Comparison of ENCODE assay signal across 9 mouse cellular contexts in the genomic region with DNA sequence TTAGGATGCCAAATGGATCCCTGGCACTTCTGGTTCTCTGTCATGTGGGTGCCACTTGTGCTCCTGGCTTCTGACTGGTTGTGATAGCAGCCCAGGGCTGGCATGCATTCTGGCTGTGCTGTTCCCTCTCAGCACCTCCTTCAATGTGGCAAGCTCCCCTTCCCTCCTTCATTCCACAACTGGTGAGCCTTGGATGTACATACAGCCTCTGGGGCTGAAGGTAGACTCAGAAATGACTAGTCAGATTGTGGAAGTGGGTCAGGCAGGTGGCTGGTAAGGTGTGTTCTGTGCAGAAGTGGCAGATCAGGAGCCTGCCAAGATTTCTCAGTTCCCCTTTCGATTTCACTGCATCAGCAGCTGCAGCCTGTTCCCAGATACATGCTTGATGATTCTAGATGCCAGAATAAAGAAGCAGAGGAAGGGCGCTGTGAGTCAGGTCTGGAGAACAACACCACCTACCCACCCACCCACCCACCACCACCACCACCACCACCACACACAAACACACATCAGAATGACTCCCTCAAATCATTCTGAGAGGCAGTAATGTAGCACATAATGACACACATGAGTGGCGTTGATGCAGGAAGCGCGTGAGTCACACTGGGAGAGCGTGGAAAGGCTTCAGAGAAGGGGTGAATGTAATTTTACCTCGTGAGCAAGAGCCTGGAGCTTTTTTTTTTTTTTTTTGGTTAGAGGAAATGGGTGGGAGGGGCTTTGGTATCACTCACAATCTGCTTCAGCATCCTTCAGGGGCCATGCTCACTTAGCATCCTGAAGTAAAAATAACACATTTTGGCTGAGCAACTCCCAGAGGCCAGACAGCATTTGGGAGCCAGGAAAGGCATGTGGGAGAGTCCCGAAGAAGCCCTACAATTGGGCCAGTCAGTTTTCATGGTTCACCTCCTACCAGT.
DNase-seq lines count a peak whose midpoint lies in the region; ATAC-seq and TF ChIP-seq lines count a peak whose summit lies in the region.
"Had no signal": no experiment of that assay in that cellular context is flagged by ENCODE, and none has a peak within 500 bp of the region (broad histone marks: within the 10 kb centered on the region; RNA-seq: fewer than 3 reads in every experiment).

No protein-coding gene starts in this region.

- H3K27ac ChIP-seq in midbrain, postnatal 0 days (ENCODE audit: low read depth, low read length): no peak overlapping the region
- no peak overlapping the region for H3K27ac ChIP-seq in midbrain, embryonic 13.5 days
- H3K27ac ChIP-seq in liver, postnatal 0 days (ENCODE audit: low read depth): no peak overlapping the region

- no peak for TF ChIP-seq EP300 in liver, postnatal 0 days (IDR thresholded peaks at IDR 0.05; ENCODE audit: low read depth)

- no peak for TF ChIP-seq CTCF in midbrain, postnatal 0 days (IDR thresholded peaks at IDR 0.05)
- no peak for TF ChIP-seq CTCF in liver, postnatal 0 days (IDR thresholded peaks at IDR 0.05; ENCODE audit: low read depth)

- H3K4me2 ChIP-seq in midbrain, postnatal 0 days (ENCODE audit: low read depth, low read length, poor library complexity, severe bottlenecking): no peak overlapping the region
- H3K4me2 ChIP-seq in midbrain, embryonic 13.5 days (replicated peaks): no peak overlapping the region
- no peak overlapping the region for H3K4me2 ChIP-seq in liver, postnatal 0 days (ENCODE audit: low read depth, low read length)

- ATAC-seq in midbrain, postnatal 0 days (ENCODE audit: low FRiP score): no peak
- ATAC-seq in midbrain, embryonic 13.5 days: no peak
- no peak for ATAC-seq in liver, postnatal 0 days

- H3K4me3 ChIP-seq in midbrain, postnatal 0 days (ENCODE audit: low read depth, low read length): no peak overlapping the region
- no peak overlapping the region for H3K4me3 ChIP-seq in midbrain, embryonic 13.5 days (replicated peaks)
- H3K4me3 ChIP-seq in liver, postnatal 0 days (ENCODE audit: low read depth, low read length): no peak overlapping the region
- H3K4me3 ChIP-seq: myocyte had no signal

- peak; percentile 20 for DNase-seq in midbrain, postnatal 0 days (ENCODE audit: low spot score)
- DNase-seq in frontal cortex, postnatal 10 days (ENCODE audit: low spot score in 2 of 2): peak; percentile 13 to 20
- peak; percentile 47 to 61 for DNase-seq in left cerebral cortex, postnatal 14 days (ENCODE audit: low spot score in 2 of 2)
- peak; percentile 47 for DNase-seq in thymus, postnatal 14 days
- DNase-seq in adrenal gland, adult 8-10 months: no peak
- DNase-seq in kidney, postnatal 36 days: no peak
- DNase-seq in liver, postnatal 0 days: no peak

- H3K9me3 ChIP-seq in midbrain, postnatal 0 days (ENCODE audit: low read length): no peaks in the 10 kb centered on the region
- no peaks in the 10 kb centered on the region for H3K9me3 ChIP-seq in midbrain, embryonic 13.5 days
- no peaks in the 10 kb centered on the region for H3K9me3 ChIP-seq in liver, postnatal 0 days (ENCODE audit: low read length)

- 87% methylated on average over 8 of the region's 8 CpGs for WGBS in midbrain, postnatal 0 days
- 85% methylated on average over 8 of the region's 8 CpGs for WGBS in midbrain, embryonic 13.5 days
- 56% methylated on average over 8 of the region's 8 CpGs for whole genome bisulfite sequencing in liver, postnatal 0 days (ENCODE audit: insufficient replicate concordance)

- H3K27me3 ChIP-seq in midbrain, postnatal 0 days (ENCODE audit: insufficient read depth, low read length): no peaks in the 10 kb centered on the region
- H3K27me3 ChIP-seq in midbrain, embryonic 13.5 days: no peaks in the 10 kb centered on the region
- H3K27me3 ChIP-seq in liver, postnatal 0 days (ENCODE audit: insufficient read depth, low read length): no peaks in the 10 kb centered on the region

- H3K36me3 ChIP-seq in midbrain, postnatal 0 days (ENCODE audit: insufficient read depth, low read length): no peaks in the 10 kb centered on the region
- H3K36me3 ChIP-seq in midbrain, embryonic 13.5 days: no peaks in the 10 kb centered on the region
- no peaks in the 10 kb centered on the region for H3K36me3 ChIP-seq in liver, postnatal 0 days (replicated peaks; ENCODE audit: insufficient read depth, low read length)

- no peak overlapping the region for H3K9ac ChIP-seq in midbrain, postnatal 0 days (replicated peaks; ENCODE audit: low read length, poor library complexity, severe bottlenecking)
- no peak overlapping the region for H3K9ac ChIP-seq in midbrain, embryonic 13.5 days (replicated peaks)
- no peak overlapping the region for H3K9ac ChIP-seq in liver, postnatal 0 days (replicated peaks)

- H3K4me1 ChIP-seq in midbrain, postnatal 0 days (ENCODE audit: insufficient read depth, low read length): no peaks in the 10 kb centered on the region
- no peaks in the 10 kb centered on the region for H3K4me1 ChIP-seq in midbrain, embryonic 13.5 days (replicated peaks)
- H3K4me1 ChIP-seq in liver, postnatal 0 days (ENCODE audit: insufficient read depth): no peaks in the 10 kb centered on the region

- intact Hi-C loops in left cerebral cortex, postnatal 14 days (cut with DNase I): no loop called here

Comparison
In these comparisons a context has a peak if more than half of its experiments do, and no peak if none do; other contexts are left out.
1. DNase-seq: peak in midbrain, postnatal 0 days (single experiment), frontal cortex, postnatal 10 days (2 of 2), left cerebral cortex, postnatal 14 days (2 of 2) and thymus, postnatal 14 days (single experiment); none in adrenal gland, adult 8-10 months (single experiment), kidney, postnatal 36 days (0 of 2) and liver, postnatal 0 days (single experiment).